Mouse (Mus musculus): Measurements from ENCODE around the gene Lrch4.

DNA sequence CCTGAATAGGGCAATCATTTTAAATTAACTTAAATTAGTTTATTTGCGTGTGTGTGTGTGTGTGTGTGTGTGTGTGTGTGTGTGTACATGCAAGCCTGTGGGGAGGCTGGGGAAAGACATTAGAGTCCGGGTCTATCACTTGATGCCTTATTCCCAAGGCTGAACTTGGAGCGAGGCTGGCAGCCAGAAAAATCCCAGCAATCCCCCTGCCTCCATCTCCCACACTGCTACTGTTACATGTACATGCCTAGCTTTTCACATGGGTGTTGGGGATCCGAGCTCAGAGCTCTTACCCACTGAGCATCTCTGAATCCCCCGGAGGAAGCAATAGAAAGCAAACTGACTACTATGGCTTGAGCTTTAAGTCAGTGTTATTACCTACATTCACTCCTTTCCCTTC lies 43.4 kb downstream of the Lrch4 start:
- TF ChIP-seq CTCF (IDR thresholded peaks at IDR 0.05; ENCODE audit: control insufficient read depth, insufficient read depth, insufficient replicate concordance, low read depth, low read length) (no peak), POLR2A (IDR thresholded peaks at IDR 0.05; ENCODE audit: control insufficient read depth, low read depth, low read length) (no peak)

All from testis, adult 2 months (tissue).